Mouse (Mus musculus): Measurements from ENCODE around the gene Abracl.

The Abracl gene

DNA sequence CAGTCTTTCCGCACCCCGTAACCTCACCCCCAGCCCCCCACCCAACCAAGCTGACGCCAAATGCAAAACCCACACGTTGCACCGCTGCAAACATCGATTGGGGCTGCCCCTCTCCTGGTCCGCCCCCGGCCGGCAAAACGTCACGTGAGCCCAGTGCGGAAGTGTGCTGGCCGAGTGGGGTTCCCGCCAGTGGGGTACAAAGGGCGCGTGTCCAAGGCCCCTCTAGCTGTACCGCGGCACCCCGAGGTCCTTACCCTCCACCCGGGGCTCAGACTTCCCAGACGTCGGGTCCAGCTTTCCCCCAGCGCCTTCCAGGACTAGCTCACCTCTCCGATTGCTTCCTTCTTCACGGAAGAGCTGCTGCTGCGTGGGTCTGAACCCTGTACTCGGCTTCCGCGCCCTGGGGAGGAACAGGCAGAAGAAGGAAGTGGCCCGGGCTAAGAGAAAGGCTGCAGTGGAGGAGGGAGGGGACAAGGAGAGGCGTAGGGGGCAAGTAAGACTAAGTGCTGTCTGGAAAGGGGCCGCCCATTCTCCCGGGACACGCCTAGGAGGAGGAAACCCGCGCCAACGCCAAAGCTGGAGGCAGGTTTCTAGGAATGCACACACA, at the start of gene Abracl:
Gene Abracl (minus strand): TSS at position 548 of the 607 bp plus-strand sequence.
- in situ Hi-C loops (cut with MseI, MboI): no loop called here

DNA sequence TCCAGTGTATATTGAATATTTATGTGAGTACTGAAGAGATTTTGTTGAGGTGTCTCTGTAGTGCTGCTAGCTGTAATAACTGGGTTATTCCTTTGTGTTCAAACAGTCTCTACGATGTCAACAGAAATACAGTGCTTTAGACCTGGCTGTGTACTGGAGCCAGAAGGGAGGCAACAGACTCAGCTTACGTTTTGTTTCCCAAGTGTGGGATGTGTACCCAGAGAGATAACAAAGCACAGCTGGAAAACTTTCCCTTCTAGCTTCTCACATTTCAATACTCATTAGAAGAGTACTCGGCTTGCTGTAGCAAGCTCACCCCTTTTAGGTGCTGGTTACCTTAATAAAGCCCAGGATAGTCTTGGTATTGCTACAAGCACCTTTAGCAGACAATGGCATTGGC, 49.8 kb upstream of the Abracl start:
- in situ Hi-C loops (cut with MseI, MboI): no loop called here

DNA sequence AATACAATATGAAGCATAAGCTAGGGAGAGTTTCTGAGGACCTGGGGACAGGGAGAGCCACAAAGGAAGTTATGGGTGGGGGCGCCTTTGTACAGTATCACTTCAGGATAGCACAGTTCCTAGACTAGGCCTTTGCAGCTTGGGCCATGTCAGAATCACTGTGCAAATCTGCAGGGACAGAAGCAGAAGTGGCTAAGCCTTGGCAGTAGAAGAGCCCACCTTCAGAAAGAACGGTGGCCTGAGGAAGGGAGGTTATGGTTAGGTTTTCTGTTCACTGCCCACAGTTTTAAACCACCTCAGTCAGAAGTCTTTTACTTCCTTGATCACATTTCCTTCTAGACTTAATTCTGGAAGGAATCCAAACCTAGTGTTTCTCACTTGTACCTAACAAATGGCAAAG, 47.5 kb upstream of the Abracl start:
- in situ Hi-C loops (cut with MseI, MboI): no loop called here

DNA sequence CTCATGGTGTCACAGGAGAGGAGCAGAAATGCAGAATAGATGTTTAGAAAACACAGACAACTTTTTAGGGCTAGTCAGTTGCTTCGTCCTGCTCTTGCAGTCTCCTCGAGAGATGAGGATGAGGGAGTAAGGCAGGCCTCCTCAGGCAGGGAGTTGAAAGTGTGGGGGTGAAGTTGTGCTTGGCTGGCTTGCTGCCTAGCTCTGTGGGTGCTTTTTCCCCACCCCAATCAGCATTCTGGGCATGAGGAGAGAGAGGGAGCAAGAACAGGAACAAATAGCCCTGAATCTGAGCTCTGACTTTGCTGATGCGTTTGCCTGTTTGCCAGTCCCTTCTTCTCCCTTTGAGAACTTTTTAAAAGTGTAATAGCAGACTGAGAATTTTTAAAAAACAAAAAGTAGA, 47.1 kb upstream of the Abracl start:
- in situ Hi-C loops (cut with MseI, MboI): no loop called here

DNA sequence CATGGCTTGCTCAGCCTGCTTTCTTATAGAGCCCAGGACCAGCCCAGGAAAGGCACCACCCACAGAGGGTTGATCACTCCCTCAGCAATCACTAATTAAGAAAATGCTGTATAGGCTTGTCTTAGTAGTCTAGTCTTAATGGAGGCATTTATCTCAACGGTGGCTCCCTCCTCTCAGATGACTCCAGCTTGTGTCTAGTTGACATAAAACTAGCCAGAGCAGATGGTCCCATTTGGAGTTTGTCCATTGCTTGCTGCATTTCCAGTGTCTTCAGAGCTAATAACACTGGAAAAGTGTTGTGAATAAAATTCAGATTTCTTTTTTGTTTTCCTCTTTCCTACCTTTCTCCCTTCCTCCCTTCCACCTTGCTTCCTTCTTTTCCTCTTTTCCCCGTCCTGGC, 46.5 kb upstream of the Abracl start:
- in situ Hi-C loops (cut with MseI, MboI): no loop called here

DNA sequence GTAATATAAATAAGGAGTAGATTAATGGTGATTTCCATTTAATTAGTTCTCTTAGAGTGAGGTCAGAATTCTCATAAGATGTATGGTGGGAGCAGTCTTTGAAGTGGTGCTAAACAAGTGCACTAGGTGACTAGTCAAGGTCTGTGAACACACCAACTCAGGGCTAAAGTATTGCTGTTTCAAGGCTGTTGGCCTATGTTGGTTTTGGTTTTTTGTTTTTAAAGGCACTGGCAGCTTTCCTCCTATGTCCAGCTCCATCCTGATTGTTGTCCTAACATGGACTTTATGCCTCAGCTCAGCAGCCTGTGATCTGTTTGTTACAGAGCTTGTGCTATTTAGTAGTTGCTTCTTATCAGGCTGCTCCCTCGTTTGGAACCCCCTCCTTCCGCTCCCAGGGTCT, 45.8 kb upstream of the Abracl start:
- in situ Hi-C loops (cut with MseI, MboI): no loop called here

DNA sequence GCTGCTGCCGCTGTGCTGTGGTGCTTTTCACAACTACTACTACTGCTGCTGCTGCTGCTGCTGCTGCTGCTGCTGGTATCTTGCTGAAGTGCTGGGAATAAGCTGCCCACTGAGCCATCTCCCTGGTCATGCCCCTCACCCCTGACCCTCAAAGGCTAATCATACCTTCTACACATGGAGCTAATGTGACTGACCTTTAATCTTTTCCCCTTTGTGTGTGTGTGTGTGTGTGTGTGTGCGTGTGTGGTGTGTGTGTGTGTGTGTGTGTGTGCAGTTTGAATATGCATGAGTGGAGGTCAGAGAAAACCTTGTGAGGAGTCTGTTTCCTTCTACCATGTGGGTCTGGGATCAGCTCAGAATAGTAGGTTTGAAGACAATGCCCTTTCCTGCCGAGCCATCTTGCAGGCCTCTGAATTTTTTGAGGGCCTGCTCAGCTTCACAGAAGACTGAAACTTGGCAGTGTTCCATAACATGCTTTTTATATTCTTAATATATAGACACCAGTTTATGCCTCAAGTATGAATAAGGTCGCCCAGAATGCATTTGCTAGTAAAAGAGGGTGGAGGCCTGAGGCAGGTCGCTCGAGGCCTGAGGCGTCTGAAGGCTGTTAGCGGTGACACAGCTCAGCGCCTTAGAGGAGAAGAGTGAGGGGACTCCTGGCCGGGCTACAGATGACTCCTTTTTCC, 44.8 kb upstream of the Abracl start:
- in situ Hi-C loops (cut with MseI, MboI): no loop called here

DNA sequence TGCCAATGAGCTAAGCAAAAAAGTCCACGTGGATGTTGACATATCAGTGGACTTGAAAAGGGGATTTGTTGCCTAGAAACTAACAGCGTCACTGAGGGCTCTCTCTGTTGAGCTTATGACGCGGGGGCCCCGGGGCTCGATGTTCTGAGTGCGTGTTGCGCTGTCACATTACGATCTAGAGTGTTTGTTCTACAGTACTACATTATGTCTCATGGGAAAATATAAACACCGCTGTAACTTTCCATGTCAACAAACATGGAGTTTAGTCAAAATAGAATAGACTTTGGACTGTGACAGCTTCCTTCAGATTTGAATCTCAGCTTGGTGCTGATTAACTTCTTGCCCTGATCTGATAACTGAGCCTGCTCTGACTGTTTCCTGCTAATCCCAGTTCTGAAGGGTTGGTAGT, 42.9 kb upstream of the Abracl start:
- in situ Hi-C loops (cut with MseI, MboI): no loop called here

DNA sequence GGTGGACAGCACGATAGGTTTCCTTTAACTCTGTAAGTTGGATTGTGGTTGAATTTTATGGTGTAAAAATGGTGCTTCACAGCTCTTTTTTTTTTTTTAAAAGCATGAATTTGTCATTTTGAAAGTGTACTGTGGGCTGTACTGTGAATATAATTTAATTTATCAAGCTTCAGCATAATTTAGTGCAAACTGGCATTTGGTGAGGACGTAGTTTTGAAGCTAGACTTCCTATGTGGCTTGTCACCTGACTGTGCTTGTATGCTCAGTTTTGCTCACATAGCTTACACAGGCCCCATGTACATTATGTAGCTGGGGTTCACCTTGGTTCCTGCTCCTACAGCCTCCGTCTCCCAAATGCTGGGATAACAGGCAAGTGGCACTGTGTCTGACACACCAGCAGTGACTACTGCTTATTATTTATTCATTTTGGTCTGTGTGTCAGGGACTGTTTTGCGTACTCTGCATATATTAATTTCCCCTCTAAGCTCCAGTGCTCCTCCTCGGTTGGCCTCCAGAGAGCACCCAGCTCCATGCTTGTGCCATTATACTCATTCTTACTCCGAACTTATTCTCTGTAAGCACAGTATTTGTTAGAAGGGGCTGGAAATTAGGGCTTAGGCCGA, 41.6 kb upstream of the Abracl start:
- in situ Hi-C loops (cut with MseI, MboI): no loop called here

DNA sequence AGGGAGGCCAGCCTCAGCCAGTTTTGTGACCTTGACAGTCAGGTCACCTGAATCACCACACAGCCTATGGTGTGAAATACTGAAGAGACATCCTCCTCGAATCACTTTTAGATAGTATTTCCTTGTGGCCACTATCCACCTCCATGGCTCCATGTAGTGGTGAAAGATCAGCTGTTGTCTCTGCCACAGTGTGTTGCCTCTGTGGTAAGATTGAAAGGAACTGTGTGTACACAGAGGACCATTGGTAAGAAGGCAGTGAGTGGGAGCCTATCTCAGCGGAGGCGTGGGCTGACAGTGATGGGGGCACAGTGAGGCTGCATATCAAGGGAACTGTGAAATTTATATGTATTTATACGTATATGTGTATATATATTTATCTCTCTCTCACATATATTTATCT, 38.4 kb upstream of the Abracl start:
- in situ Hi-C loops (cut with MseI, MboI): no loop called here

DNA sequence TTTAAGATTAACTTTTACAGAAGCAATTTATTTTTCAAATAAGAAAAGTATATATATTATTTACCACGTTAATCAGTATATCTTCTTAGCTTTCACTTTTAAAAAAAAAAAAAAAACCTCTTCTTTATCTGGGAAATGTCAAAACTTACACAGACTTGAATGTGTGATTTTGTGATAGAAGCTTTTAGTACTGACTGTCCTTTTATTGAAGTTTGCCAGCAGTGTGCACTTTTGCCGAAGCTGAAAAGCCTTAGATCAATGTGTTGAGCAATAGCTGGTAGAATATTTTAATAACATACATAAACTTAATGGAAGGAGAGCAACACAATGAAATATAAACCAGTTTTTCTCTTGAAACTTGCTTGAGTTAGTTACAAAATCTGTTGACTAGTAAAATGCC, 37.7 kb upstream of the Abracl start:
- in situ Hi-C loops (cut with MseI, MboI): no loop called here

DNA sequence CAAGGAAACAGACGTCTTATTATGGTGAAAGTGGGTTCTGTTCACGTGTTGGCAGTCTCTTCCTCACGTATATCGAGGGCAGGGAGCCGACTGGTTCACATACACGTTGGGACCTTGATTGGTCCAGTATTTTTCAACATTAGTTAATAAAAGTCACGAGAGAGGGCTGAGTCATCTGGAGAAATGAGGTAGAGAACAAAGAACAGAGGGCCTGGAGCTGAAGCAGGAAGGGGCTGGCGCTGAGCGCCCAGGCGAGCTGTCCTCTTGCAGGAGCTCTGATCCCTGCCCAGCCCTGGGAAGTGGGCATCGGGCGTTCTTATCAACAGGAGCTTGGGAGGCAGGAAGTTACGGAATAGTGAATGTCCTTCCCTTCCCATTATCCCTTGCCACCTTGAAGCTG, 36.7 kb upstream of the Abracl start:
- in situ Hi-C loops (cut with MseI, MboI): loop anchor here in 1 of 2 experiments (10.0 kb wide), 1 partner anchor 135 kb away; no protein-coding TSS in a partner anchor

DNA sequence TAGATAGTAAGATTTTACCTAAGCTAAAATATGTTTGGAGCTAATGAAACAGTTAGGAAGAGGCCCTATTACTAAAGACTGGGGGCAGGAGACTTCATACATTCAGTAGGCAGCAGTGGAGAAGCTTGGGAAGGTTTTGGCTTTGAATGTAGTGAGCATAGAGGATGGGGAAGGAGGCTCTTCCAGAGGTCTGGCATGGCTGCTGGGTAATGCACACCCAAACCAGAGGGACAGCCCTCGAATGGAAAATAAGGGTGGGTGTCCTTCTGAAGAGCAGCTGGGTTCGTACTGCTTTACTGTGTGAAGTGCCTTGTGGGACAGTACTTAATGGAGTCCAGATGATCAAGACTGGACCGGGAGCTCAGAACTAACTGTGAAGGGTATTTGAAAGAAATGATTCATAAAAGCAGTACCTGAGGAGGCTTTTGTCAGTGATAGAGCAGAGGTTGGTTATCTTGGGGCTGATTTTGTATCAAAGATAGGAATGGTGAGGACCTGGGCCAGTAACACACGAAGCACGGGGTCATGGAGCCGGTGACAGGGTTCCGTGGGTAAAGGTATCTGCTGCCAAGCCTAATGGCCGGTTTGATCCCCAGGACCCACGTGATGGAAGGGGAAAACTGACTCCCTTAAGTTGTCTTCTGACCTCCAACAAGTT, 35.7 kb upstream of the Abracl start:
- in situ Hi-C loops (cut with MseI, MboI): loop anchor here in 1 of 2 experiments (10.0 kb wide), 1 partner anchor 136 kb away; no protein-coding TSS in a partner anchor

DNA sequence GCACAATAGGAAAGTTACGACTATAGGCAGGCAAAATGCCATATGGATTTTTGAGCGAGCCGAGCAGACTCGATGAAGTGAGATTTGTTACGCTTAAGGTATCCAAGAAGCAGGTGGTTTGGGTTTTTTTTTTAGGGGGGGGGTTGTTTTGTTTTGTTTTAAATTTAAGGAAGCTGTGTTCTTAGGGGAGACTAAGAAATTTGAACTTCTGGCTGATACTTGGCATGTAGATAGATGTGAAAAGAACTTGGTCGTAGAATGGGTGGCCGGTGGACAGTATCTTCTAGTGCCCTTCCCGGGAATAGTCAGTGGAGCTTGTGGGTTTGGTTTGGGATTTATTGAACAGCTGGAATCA, 33.3 kb upstream of the Abracl start:
- in situ Hi-C loops (cut with MseI, MboI): loop anchor here in 1 of 2 experiments (10.0 kb wide), 1 partner anchor 138 kb away; no protein-coding TSS in a partner anchor

DNA sequence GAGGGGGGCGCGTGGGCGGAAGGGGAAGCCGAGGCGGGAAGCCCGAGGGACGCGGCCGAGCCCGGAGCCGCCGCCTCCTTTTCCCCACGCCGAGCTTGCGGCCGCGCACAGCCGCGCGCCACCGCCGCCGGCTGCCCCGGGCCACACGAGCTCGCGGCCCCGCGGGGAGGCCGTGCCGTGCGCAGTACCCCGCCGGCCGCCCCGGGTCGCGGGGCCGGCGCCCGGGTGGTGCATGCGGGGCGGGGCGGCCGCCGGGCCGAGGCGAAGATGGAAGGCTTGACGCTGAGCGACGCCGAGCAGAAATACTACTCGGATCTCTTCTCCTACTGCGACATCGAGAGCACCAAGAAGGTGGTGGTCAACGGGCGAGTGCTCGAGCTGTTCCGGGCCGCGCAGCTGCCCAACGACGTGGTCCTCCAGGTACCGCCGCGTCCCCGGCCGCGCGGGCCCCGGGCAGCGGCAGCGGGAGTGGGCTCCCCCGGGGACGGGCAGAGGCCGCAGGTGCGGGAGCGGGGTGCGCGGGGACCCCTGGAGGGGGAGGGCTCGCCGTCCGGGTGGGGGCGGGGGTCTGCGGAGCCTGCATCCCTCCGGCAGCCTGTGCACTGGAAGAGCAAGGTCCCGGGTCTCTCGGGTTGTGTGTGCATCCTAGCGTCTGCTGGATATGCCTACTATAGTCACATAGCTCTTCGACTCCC, 32.8 kb upstream of the Abracl start, which contains the start of gene Reps1:
Gene Reps1 (plus strand): TSS at position 166 of the 695 bp plus-strand sequence.
- in situ Hi-C loops (cut with MseI, MboI): loop anchor here in 1 of 2 experiments (10.0 kb wide), 1 partner anchor 139 kb away; no protein-coding TSS in a partner anchor

DNA sequence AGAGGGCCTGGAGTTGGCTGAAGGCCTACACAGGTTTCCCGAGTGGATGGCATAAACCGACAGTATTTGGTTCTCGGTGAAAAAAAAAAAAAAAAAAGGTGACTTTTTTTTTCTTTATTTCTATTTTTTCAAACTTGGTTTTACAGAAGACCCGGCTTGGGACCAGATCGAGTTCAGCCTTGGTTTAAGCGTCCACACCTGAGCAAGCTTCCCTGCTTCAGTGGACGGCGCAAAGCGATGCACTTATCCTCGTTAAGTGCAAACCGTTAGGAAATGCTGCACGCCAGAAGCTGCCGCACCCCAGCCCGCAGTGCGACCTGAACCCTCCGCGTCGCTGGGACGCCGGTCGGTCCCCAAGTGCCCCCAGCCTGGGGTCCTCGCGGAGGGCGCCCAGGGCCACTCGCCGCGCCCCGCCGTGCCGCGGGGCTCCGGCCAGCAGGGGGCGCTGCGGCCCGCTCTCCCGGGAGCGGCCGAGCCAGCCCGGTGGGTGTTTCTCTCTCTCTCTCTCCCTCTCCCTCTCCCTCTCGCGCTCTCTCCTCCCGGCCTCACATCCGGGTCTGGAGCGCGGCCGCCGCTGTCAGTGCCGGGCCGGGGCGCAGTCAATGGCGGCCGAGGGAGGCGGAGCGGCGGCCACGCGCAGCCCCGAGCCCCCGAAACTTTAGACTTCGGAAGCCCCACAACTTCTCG, 32.1 kb upstream of the Abracl start:
- in situ Hi-C loops (cut with MseI, MboI): loop anchor here in 1 of 2 experiments (10.0 kb wide), 1 partner anchor 140 kb away; no protein-coding TSS in a partner anchor

DNA sequence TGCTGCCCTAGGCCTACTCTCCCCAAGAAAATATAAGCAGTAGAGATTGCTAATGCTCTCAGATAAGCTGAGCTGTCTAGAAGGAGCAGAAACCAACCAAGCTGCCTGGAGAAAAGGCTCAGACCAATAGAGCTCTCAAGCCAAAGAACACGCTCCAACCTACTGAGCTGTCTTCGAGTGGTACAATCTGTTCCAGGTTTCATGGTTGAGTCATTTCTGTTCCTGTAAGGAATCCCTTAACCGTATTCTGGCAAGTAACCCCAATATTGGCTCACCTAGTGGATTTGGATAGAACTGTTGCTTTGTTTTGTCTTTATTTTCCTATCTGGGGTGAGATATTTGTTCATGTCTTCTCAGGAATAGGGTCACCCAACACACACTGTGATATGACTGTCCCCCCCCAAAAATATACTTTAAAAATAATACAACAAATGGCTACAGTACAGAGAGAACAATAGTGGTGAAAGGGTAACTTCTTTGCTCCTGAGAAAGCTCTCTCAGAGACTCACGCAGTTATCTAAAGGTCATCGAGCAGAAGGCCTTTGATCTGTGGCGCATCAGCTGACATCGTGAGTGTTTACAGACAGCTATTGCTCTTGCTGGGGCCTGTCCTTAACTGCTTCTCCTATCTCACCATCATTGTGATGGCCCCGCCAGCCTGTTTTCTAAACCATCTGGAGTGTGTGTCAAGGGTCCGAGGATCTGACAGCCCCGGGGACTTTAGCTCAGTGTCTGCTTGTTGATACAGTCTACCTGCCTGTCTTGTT, 24.5 kb upstream of the Abracl start:
- in situ Hi-C loops (cut with MseI, MboI): no loop called here

DNA sequence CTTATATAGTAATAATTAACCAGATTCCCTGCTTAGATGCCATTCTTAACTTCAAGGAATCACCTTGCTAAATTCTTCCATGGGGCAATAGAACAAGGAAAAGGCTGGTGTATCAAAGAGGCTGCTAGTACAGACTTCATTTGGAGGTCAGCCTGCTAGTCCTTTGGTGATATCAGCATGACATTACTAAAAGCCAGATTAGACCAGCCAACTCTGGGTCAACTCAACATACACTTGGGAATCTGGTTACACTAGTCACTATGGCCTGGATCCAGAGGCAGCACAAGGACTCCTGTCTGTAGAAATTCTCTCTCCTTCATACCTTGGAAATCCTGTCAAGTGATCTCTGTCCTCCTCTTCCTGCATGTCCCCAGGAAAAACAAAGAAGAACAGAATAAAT, 23.3 kb upstream of the Abracl start:
- in situ Hi-C loops (cut with MseI, MboI): no loop called here

DNA sequence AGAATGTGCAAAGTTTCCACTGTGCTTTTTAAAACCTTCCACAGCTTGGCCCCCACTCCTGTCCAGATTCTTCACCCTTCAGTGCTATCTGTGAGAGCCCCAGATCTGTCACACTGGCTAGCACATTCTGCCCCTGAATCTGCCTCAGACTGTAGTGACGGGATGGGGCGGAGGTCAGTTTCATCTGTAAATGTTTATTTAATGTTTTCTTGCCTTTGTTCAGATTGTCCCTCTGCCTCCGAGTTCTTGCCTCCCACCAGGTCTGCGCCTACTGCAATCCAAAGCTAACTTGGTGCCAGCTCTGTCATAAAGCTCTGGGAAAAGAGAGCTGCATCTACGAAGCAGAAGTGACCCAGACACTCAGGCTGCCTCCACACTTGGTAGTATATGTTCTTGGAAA, 13.8 kb upstream of the Abracl start:
- in situ Hi-C loops (cut with MseI, MboI): no loop called here

DNA sequence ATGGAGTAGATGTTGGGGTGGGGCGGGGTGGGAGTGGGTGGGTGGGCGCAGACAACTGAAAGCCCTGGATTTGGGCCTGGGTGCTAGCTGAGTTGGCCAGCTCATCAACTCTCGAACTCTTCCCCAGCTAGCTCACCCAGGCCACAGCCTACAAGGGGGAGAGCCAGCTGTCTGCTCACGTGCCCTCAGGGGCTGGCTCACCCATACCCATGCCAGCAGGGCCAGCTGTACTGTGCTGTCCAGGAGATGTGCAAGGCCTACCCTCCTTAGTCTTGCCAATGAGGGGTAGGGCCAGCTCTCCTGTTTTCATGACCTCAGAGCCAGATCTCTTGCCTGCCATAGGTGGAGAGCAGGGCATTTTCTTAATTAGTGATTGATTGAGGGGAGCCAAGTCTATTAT, 11.3 kb upstream of the Abracl start:
- in situ Hi-C loops (cut with MseI, MboI): no loop called here
